Mouse (Mus musculus): Measurements from ENCODE around the gene Nfatc4.

The Nfatc4 gene

GRCm38 (mm10) chr14:55822991-55823762 lies at the start of gene Nfatc4:
Gene Nfatc4, plus strand, starts transcription at chr14:55823144.
- DNase-seq (ENCODE audit: low spot score in 2 of 2): peak; percentile 12 to 38

- DNase-seq (ENCODE audit: low spot score in 2 of 2): no peak
Measured at GRCm38 (mm10) chr14:55776711-55777110, 46.2 kb upstream of the Nfatc4 start.

DNA sequence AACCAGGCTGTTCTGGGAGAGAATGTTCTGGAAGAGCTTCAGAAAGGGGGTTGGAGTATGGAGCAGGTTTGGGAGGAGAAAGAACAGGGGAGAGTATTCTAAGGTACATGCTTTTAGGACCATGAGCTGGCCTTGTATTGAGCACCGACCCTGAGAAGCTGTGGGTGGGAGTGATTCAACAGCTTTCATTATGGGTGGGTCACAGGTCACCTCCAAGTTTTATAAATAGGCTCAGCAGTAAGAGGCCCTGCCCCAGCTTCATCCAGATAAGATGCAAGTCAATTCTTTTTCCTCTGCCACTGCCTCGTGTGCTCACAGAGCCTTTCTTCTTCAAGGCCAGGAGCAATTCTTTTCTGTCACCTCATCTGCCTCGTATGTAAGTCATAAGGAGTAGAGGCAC lies 45.8 kb upstream of the Nfatc4 start:
- DNase-seq (ENCODE audit: low spot score in 2 of 2): no peak

DNA sequence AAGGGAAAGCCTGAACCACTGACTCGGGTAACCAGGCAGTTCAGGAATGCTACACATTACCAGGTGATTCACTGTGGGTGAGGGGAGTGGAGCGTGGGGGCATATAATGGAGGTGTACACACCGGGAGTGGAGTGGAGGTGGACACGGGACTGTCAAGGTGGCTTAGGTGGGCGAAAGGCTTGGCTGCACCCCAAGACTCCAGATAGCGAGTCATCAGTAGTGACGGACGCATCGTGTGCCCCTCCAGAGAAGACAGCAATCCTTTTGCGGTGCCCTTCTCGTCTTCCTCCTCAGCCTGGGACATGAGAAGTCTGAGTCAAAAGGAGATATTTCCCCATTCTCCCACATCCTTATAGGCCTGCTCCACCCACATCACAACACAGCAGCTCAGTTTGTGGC lies 45.1 kb upstream of the Nfatc4 start:
- no peak for DNase-seq (ENCODE audit: low spot score in 2 of 2)

DNA sequence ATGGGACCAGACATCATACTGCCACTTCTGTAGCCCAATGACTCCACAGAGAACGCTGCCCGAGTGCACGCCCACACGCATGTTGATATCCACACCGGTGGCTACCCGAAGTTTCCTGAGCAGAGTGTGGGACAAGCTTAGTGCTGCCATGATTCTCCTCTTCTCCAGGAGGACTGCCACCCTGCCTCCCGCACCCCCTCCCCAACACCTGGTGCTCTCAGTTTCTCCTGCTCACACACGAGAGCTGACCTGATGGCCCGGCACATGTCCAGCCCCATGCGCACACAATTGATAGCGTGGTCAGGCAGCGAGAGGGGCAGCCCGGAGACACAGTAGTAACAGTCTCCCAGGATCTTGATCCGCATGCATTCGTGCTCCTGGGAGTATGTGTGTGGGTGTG lies 44.3 kb upstream of the Nfatc4 start:
- peak in 1 of 2 experiments; percentile 10 for DNase-seq (ENCODE audit: low spot score in 2 of 2)

DNA sequence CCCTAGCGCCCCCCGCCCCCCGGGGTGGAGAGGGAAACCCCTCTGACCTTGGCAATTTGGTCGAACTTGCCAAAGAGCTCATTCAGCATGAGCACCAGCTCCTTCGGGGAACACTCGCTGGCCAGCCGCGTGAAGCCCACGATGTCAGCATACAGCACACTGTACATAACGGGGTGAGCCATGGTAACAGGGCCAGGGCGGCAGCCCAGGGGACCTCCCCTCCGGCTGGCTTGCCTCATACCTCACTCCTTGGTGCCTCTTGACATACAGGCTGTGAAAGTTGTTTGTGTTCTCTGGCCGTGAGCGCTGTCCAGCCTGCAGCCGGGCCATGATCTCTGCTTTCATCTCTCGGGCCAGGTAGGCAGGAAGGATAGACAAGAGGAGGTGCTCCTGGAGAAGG lies 43.3 kb upstream of the Nfatc4 start:
- DNase-seq (ENCODE audit: low spot score in 2 of 2): peak in 1 of 2 experiments; percentile 9

DNA sequence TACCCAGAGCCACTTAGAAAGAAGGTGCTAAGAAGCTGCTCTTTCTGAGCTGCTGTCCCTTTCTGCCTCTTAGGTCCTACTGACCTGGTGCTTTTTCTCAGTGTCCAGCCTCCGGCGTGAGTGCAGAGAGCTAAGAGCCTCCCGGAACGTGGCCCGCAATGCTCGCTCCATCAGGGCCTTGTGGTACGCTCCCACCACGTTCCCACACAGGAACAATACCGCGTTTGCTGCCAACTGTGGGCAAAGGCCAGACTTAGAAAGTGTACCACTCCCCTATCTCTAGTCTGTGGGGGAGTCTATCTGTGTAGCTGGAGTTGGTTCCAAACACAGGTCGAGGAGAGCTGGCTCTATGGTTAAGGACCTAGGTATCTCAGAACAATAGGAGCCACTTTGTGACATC lies 42.2 kb upstream of the Nfatc4 start:
- peak; percentile 3 to 12 for DNase-seq (ENCODE audit: low spot score in 2 of 2)

DNA sequence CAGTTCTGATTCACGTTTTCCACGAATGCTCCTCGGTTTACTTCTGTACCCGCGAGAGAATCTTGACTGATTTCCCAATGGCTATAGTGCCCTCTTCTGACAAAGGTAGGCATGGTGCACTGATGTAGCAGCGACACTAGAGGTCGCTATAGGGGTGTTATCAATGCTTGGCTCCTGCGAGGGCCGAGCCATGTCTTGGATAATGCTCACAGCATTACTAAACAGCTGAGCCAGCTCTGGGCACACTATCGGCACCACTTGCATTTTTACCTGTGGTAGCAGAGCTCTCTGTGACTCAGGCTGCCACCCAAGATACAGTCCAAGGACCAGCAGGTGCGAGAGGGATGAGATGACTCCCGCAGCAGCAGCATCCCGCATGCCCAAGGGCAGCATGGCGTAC lies 41.6 kb upstream of the Nfatc4 start:
- peak; percentile 16 to 60 for DNase-seq (ENCODE audit: low spot score in 2 of 2)

DNA sequence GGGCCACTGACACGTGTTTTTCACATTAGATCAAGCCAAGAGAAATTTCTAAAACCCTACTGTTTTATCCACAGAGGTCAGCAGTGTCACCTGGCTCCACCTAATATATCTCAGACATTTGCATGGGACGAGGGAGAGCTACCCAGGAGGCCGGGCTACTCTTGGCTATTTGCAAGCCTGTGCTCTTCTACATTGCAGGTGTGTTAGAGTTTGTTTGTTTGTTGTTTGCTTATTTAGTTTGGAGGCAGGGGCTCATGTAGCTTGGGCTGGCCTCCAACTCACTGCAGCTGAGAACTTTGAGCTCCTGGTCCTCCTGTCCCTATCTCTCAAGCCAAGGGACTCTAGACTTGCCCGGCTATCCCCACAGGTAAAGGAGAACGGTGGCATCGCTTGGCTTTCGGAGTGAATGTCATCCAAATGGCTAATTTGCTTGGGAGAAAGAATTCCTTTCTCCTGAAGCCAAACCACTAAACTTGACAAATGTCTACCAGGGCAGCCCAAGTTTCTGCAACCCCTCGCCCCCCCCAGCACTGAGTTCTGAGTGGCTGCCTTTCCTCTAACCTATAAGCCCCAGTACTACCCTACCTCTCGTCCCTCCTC lies 40.5 kb upstream of the Nfatc4 start:
- peak; percentile 1 to 9 for DNase-seq (ENCODE audit: low spot score in 2 of 2)

GRCm38 (mm10) chr14:55783171-55783957 lies 39.6 kb upstream of the Nfatc4 start:
- peak; percentile 2 to 14 for DNase-seq (ENCODE audit: low spot score in 2 of 2)

GRCm38 (mm10) chr14:55783958-55784235 lies 39.0 kb upstream of the Nfatc4 start, which contains the start of gene Adcy4:
Gene Adcy4, minus strand, starts transcription at chr14:55784095.
- peak in 1 of 2 experiments; percentile 2 for DNase-seq (ENCODE audit: low spot score in 2 of 2)

GRCm38 (mm10) chr14:55785195-55785594 lies 37.7 kb upstream of the Nfatc4 start:
- DNase-seq (ENCODE audit: low spot score in 2 of 2): peak; percentile 4 to 17

- DNase-seq (ENCODE audit: low spot score in 2 of 2): peak; percentile 10 to 13
Measured at GRCm38 (mm10) chr14:55787731-55788130, 35.2 kb upstream of the Nfatc4 start.

DNA sequence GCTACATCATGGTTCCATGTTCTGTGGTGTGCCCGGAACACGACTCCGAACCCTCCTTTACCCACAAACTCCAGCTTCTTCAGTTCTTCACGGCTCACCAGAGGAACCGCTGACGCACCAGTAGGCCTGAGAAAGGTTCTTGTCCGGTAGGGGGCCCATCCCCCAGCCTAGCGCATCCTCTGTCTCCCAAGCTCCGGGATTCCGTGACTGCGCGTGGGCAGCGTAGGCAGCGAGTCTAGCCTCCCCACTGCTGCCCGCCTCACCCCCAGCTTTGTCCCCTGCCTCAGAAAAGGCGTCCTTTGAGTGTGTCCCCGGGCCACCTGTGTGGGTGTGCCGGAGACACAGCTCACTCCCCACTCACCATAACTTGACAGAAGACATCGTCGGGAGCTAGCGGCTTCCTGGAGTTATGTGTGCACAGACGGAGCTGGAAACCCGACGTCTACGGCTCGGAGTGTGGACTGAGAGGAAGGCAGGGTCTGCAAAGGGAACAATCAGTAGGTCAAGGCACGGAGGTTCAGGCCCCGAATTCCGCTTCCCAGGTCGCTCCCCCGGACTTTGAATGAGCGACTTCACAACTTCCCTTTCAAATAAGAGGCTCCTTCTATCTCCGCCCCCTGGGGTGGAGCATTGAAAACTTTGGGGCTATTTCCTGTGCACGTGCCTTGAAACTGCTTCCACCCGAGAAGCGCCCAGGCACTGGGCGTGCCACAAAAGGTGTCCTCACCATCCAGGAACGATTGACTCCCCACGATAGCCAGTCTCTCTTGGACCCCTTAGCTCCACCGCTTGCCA lies 34.5 kb upstream of the Nfatc4 start, which contains the start of gene Ripk3:
Ripk3 (minus strand) TSS at position 610 of the 795 bp plus-strand sequence.
- peak in 1 of 2 experiments; percentile 63 for DNase-seq (ENCODE audit: low spot score in 2 of 2)

GRCm38 (mm10) chr14:55793461-55793860 lies 29.5 kb upstream of the Nfatc4 start:
- DNase-seq (ENCODE audit: low spot score in 2 of 2): no peak

DNA sequence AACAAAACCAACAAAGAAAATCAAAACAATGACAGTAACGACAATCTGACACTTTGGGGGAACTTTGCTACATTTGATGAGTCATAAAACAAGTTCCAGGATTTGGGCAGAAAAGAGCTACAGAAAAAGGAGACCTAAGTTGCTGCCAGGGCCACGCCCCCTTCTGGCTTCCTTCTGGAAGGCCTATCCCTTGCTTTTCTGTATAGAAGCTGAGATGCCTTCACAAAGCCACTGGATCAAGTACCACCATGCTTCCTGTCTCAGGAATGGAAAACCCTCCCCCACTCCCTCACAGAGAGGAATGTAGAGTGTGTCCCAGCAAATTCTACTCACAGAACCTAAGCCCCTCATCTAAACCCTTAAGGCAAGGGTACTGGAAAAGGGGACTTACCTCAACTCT lies 29.0 kb upstream of the Nfatc4 start:
- peak; percentile 1 to 14 for DNase-seq (ENCODE audit: low spot score in 2 of 2)

DNA sequence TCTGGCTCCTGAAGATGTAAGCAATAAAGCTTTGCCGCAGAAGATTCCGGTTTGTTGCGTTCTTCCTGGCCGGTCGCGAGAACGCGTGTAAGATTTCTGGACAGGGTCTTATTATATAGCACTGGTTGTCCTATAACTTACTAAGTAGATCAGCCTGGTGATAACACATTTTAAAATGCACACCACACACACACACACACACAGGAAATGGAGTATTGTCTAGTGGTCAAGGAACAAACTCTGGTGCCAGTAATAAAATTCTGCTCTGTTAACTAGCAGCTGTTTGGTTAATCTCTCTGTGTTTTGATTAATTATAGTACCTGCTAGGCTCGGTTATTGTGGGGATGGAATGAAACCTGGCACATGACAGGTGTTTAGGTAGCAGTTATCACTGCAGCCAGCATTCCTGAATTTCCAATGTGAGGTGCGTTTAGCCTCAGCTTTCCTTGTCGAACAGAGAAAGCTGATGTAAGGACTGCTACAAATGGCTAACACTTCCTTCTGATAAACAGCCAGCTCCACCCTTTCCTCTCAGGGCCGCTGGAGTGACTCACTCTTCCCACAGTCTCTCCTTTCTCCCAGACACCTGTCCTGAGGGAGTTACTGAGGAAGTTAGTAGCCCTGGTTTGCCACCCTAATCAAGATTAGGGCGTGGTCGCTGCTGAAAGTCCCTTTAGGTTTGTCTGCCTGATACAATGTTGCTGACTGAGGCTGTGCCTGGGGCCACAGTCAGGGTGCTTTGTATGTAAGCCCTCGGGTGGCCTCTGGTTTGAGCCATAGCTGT lies 27.4 kb upstream of the Nfatc4 start:
- DNase-seq (ENCODE audit: low spot score in 2 of 2): peak in 1 of 2 experiments; percentile 9

DNA sequence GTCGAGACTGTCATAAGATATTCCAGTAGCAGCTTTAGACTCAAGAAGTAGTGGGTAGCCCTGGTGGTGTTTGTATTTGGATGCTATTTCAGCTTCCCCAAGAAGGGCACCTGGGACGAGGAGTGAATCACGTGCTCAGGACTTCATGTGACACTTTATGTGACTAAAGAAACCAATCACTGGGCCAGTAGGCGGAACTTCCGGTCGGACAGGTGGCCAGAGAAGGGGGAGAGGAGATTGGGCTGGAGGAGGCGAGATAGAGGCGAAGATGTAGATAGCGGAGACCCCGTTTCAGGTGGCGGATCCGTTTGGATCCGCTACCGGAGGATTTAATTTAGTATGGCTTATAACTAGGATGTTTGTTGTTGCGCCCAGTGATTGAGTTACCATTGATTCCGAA lies 8.1 kb upstream of the Nfatc4 start:
- DNase-seq (ENCODE audit: low spot score in 2 of 2): peak; percentile 4 to 52

DNA sequence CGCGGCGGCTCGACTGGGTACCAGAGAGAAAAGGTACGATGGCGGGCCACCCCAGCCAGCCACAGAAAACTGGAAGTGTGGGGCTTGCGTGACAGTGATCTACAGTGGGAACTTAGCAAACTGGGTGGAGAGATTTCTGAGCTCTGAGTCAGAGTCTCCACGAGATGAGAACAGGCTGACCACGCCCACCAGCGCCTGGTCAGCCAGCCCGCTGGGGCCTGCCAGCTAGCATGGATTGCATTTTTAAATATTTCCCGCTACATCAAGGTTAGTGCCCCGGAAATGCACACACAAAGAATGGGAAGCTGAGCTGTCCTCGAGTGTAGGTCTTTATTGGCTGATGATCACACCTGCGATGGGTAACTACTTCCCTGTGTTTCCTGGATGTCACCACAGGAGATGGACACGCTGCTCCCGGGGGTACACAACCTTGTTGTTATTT lies 7.6 kb upstream of the Nfatc4 start:
- no peak for DNase-seq (ENCODE audit: low spot score in 2 of 2)

- peak in 1 of 2 experiments; percentile 7 for DNase-seq (ENCODE audit: low spot score in 2 of 2)
Measured at GRCm38 (mm10) chr14:55819845-55820405, 3.0 kb upstream of the Nfatc4 start.

Measured in spleen, postnatal 10 days (tissue).